In genomic region chr2:172739529-172739928, GRCm38 (mm10) we compare ENCODE assay signal across 16 mouse cellular contexts.
DNase-seq lines count a peak whose midpoint lies in the region; ATAC-seq lines count a peak whose summit lies in the region.
"Had no signal": no experiment of that assay in that cellular context is flagged by ENCODE, and none has a peak within 500 bp of the region (broad histone marks: within the 10 kb centered on the region; RNA-seq: fewer than 3 reads in every experiment).

No protein-coding gene starts in this region.

- no peaks in the 10 kb centered on the region for H3K9me3 ChIP-seq in heart, embryonic 16.5 days (replicated peaks; ENCODE audit: control insufficient read depth, low read length)
- no peaks in the 10 kb centered on the region for H3K9me3 ChIP-seq in neural tube, embryonic 15.5 days (replicated peaks)
- H3K9me3 ChIP-seq in embryonic facial prominence, embryonic 13.5 days = no peaks in the 10 kb centered on the region
- H3K9me3 ChIP-seq: forebrain, embryonic 13.5 days; heart, embryonic 15.5 days; midbrain, embryonic 12.5 days had no signal

- peaks cover 48% of the 10 kb centered on the region for H3K27me3 ChIP-seq in heart, embryonic 16.5 days (ENCODE audit: control insufficient read depth, insufficient read depth, low read length)
- peaks cover 86% of the 10 kb centered on the region for H3K27me3 ChIP-seq in neural tube, embryonic 15.5 days (replicated peaks)
- H3K27me3 ChIP-seq in embryonic facial prominence, embryonic 13.5 days = peaks cover 50% of the 10 kb centered on the region

- H3K4me2 ChIP-seq in heart, embryonic 16.5 days (ENCODE audit: low read depth, low read length) = 0 out of 2 replicates have a peak overlapping the region, but pooled peaks have one; percentile 13
- H3K4me2 ChIP-seq in neural tube, embryonic 15.5 days = no peak overlapping the region
- peak overlapping the region; percentile 39 for H3K4me2 ChIP-seq in embryonic facial prominence, embryonic 13.5 days
- H3K4me2 ChIP-seq: forebrain, embryonic 13.5 days; heart, embryonic 15.5 days; midbrain, embryonic 12.5 days had no signal

- H3K4me1 ChIP-seq in heart, embryonic 16.5 days (ENCODE audit: control insufficient read depth, insufficient read depth, low read length) = no peaks in the 10 kb centered on the region
- H3K4me1 ChIP-seq in neural tube, embryonic 15.5 days = no peaks in the 10 kb centered on the region
- H3K4me1 ChIP-seq in embryonic facial prominence, embryonic 13.5 days = peaks cover 47% of the 10 kb centered on the region
- H3K4me1 ChIP-seq: heart, embryonic 15.5 days had no signal

- DNase-seq in heart, adult 18-20 months = no peak
- peak; percentile 39 for DNase-seq in neural tube, embryonic 10.5 days (ENCODE audit: extremely low spot score, low spot score)
- DNase-seq in cerebellum, postnatal 36 days = no peak
- no peak for DNase-seq in ovary, postnatal 36 days (ENCODE audit: low spot score)
- DNase-seq: cerebellum, adult 11 months; gastrocnemius, postnatal 14 days; lung, adult 18-20 months had no signal

- WGBS in heart, embryonic 16.5 days = 17% methylated on average over 19 of the region's 19 CpGs
- WGBS in neural tube, embryonic 15.5 days = 6% methylated on average over 19 of the region's 19 CpGs
- 9% methylated on average over 19 of the region's 19 CpGs for WGBS in embryonic facial prominence, embryonic 13.5 days

- no peak overlapping the region for H3K27ac ChIP-seq in heart, embryonic 16.5 days (ENCODE audit: low read length)
- no peak overlapping the region for H3K27ac ChIP-seq in neural tube, embryonic 15.5 days (replicated peaks)
- H3K27ac ChIP-seq in embryonic facial prominence, embryonic 13.5 days = peak overlapping the region; percentile 48; the same call in 1 of the 2 replicates
- H3K27ac ChIP-seq: forebrain, embryonic 13.5 days; heart, embryonic 15.5 days; left cerebral cortex, adult 2 months; midbrain, embryonic 12.5 days had no signal

- H3K36me3 ChIP-seq in heart, embryonic 16.5 days (ENCODE audit: control insufficient read depth, insufficient read depth) = no peaks in the 10 kb centered on the region
- no peaks in the 10 kb centered on the region for H3K36me3 ChIP-seq in neural tube, embryonic 15.5 days
- no peaks in the 10 kb centered on the region for H3K36me3 ChIP-seq in embryonic facial prominence, embryonic 13.5 days
- H3K36me3 ChIP-seq: heart, embryonic 15.5 days; midbrain, embryonic 12.5 days had no signal

- H3K9ac ChIP-seq in heart, embryonic 16.5 days (ENCODE audit: low read length) = no peak overlapping the region
- no peak overlapping the region for H3K9ac ChIP-seq in neural tube, embryonic 15.5 days (replicated peaks)
- H3K9ac ChIP-seq in embryonic facial prominence, embryonic 13.5 days = no peak overlapping the region
- H3K9ac ChIP-seq: forebrain, embryonic 13.5 days; heart, embryonic 15.5 days; midbrain, embryonic 12.5 days had no signal

- H3K4me3 ChIP-seq in heart, embryonic 16.5 days (ENCODE audit: low read length) = no peak overlapping the region
- H3K4me3 ChIP-seq in neural tube, embryonic 15.5 days (replicated peaks) = no peak overlapping the region
- H3K4me3 ChIP-seq in embryonic facial prominence, embryonic 13.5 days = no peak overlapping the region; the same call in 1 of the 2 replicates
- H3K4me3 ChIP-seq: forebrain, embryonic 13.5 days; heart, embryonic 15.5 days; left cerebral cortex, adult 2 months; midbrain, embryonic 12.5 days had no signal

- ATAC-seq in heart, embryonic 16.5 days (replicated peaks; ENCODE audit: extremely low read depth, insufficient read depth, low FRiP score) = no peak
- ATAC-seq in neural tube, embryonic 15.5 days (ENCODE audit: low FRiP score) = no peak
- ATAC-seq in embryonic facial prominence, embryonic 13.5 days (ENCODE audit: insufficient number of reproducible peaks, insufficient read depth, low FRiP score, low TSS enrichment, low read depth) = no peak
- peak; percentile 79 for ATAC-seq in megakaryocyte progenitor cell, adult 5-6 weeks (replicated peaks; ENCODE audit: poor library complexity)
- ATAC-seq: forebrain, embryonic 13.5 days; intestine, postnatal 0 days had no signal
